Mouse (Mus musculus) MEL (cell line): Measurements from ENCODE around the gene Ccdc126. TPM values are rescaled to one million over a fixed set of nuclear protein-coding genes. Genes with fewer than 3 reads are reported as not detected.

Experiments used
- DNase-seq: peaks from one replicate; pipeline ENCODE4 v3.0.0; 2011; ENCODE audit warnings: low read depth, low spot score
- H3K27ac ChIP-seq: 2 replicates; pipeline ENCODE4 v1.5.1; 2012; ENCODE audit warnings: low read depth, mild to moderate bottlenecking, control low read depth, low read length, moderate library complexity; ENCODE audit not compliant: control insufficient read depth
- H3K27me3 ChIP-seq, 2 experiments: fragments of 150-350 bp in 1 of 2; sonication (generic) in 1 of 2; 2 replicates each; pipeline ENCODE4 v1.6.1; 2012; ENCODE audit warnings: low read length in 2 of 2, mild to moderate bottlenecking in 2 of 2, improper control_type of control experiment in 1 of 2, moderate library complexity in 1 of 2; ENCODE audit not compliant: insufficient read depth in 2 of 2, control insufficient read depth in 1 of 2
- H3K36me3 ChIP-seq, 2 experiments: 2 replicates each; pipeline ENCODE4 v1.6.1; 2012 to 2014; ENCODE audit warnings: low read length in 2 of 2, improper control_type of control experiment in 1 of 2, inconsistent platforms in 1 of 2, mild to moderate bottlenecking in 1 of 2; ENCODE audit not compliant: insufficient read depth in 2 of 2, control insufficient read depth in 1 of 2
- H3K4me1 ChIP-seq, 2 experiments: fragments of 150-350 bp in 1 of 2; sonication (generic) in 1 of 2; 2 replicates each; pipeline ENCODE4 v1.6.1; 2012; ENCODE audit warnings: low read length in 2 of 2, improper control_type of control experiment in 1 of 2, mild to moderate bottlenecking in 1 of 2; ENCODE audit not compliant: insufficient read depth in 2 of 2, control insufficient read depth in 1 of 2
- H3K4me3 ChIP-seq, 2 experiments: fragments of 150-350 bp in 1 of 2; sonication (generic) in 1 of 2; 2 replicates each; pipeline ENCODE4 v1.5.1; 2012; ENCODE audit warnings: low read depth in 2 of 2, low read length in 2 of 2, mild to moderate bottlenecking in 2 of 2, moderate library complexity in 2 of 2, control low read depth in 1 of 2, improper control_type of control experiment in 1 of 2; ENCODE audit not compliant: control insufficient read depth in 1 of 2, insufficient read depth in 1 of 2
- H3K79me2 ChIP-seq: 2 replicates; pipeline ENCODE4 v1.6.1; 2012; ENCODE audit warnings: mild to moderate bottlenecking, low read length, moderate library complexity; ENCODE audit not compliant: control insufficient read depth, poor library complexity, insufficient read depth
- H3K9ac ChIP-seq: 2 replicates; pipeline ENCODE4 v1.6.1; 2012; ENCODE audit warnings: low read depth, mild to moderate bottlenecking, control low read depth, low read length, moderate library complexity; ENCODE audit not compliant: control insufficient read depth, poor library complexity, severe bottlenecking
- H3K9me3 ChIP-seq: fragments of 150-350 bp; sonication (generic); replicated peaks from 2 replicates; pipeline ENCODE4 v1.6.1; 2012; ENCODE audit warnings: mild to moderate bottlenecking, low read length, improper control_type of control experiment, moderate library complexity; ENCODE audit not compliant: insufficient read depth
- BHLHE40 ChIP-seq: IDR thresholded peaks from 2 replicates; pipeline ENCODE4 v1.6.1; 2012; ENCODE audit warnings: low read depth, mild to moderate bottlenecking, inconsistent platforms, low read length, improper control_type of control experiment, borderline replicate concordance
- CHD2 ChIP-seq: IDR thresholded peaks from 2 replicates; pipeline ENCODE4 v1.6.1; 2011; ENCODE audit warnings: low read length, improper control_type of control experiment
- CTCF ChIP-seq, 3 experiments: IDR thresholded peaks in 2 of 3; conservative IDR thresholded peaks in 1 of 3; 2 replicates each; pipeline ENCODE4 v1.5.1; 2011 to 2012; ENCODE audit warnings: low read length in 3 of 3, low read depth in 2 of 3, mild to moderate bottlenecking in 2 of 3, improper control_type of control experiment in 1 of 3, inconsistent platforms in 1 of 3, mixed read lengths in 1 of 3, moderate library complexity in 1 of 3; ENCODE audit not compliant: control insufficient read depth in 1 of 3, insufficient read depth in 1 of 3, poor library complexity in 1 of 3, severe bottlenecking in 1 of 3
- E2F4 ChIP-seq: IDR thresholded peaks from 2 replicates; pipeline ENCODE4 v1.6.1; 2011; ENCODE audit warnings: low read depth, low read length, improper control_type of control experiment, borderline replicate concordance
- EP300 ChIP-seq, 2 experiments: IDR thresholded peaks; 2 replicates each; pipeline ENCODE4 v1.6.1; 2011; ENCODE audit warnings: improper control_type of control experiment in 2 of 2, low read length in 2 of 2, low read depth in 1 of 2, mild to moderate bottlenecking in 1 of 2
- HCFC1 ChIP-seq: IDR thresholded peaks from 2 replicates; pipeline ENCODE4 v1.6.1; 2012; ENCODE audit warnings: low read depth, mild to moderate bottlenecking, inconsistent platforms, low read length, improper control_type of control experiment, moderate library complexity
- JUND ChIP-seq: IDR thresholded peaks from 2 replicates; pipeline ENCODE4 v1.6.1; 2011; ENCODE audit warnings: low read depth, mild to moderate bottlenecking, improper control_type of control experiment, low read length
- KAT2A ChIP-seq: conservative IDR thresholded peaks from 2 replicates; pipeline ENCODE4 v1.6.1; 2012; ENCODE audit warnings: low read depth, low read length, improper control_type of control experiment, inconsistent platforms
- MAFK ChIP-seq: IDR thresholded peaks from 2 replicates; pipeline ENCODE4 v1.6.1; 2011; ENCODE audit warnings: low read depth, mild to moderate bottlenecking, low read length, improper control_type of control experiment, borderline replicate concordance
- MAX ChIP-seq: IDR thresholded peaks from 2 replicates; pipeline ENCODE4 v1.6.1; 2011; ENCODE audit warnings: low read length, improper control_type of control experiment
- MAZ ChIP-seq: IDR thresholded peaks from 2 replicates; pipeline ENCODE4 v1.6.1; 2012; ENCODE audit warnings: low read depth, mild to moderate bottlenecking, inconsistent platforms, low read length, improper control_type of control experiment
- MXI1 ChIP-seq: IDR thresholded peaks from 2 replicates; pipeline ENCODE4 v1.6.1; 2011; ENCODE audit warnings: mild to moderate bottlenecking, low read depth, low read length, improper control_type of control experiment
- MYB ChIP-seq: IDR thresholded peaks from 2 replicates; pipeline ENCODE4 v1.6.1; 2011; ENCODE audit warnings: mild to moderate bottlenecking, low read depth, low read length, improper control_type of control experiment
- MYC ChIP-seq: IDR thresholded peaks from 2 replicates; pipeline ENCODE4 v1.6.1; 2011; ENCODE audit warnings: low read depth, mild to moderate bottlenecking, low read length, improper control_type of control experiment, moderate library complexity
- NRF1 ChIP-seq: IDR thresholded peaks from 2 replicates; pipeline ENCODE4 v1.6.1; 2014; ENCODE audit warnings: low read depth, mild to moderate bottlenecking, inconsistent platforms, low read length, improper control_type of control experiment, moderate library complexity; ENCODE audit not compliant: poor library complexity, insufficient read depth, severe bottlenecking
- POLR2AphosphoS2 ChIP-seq: IDR thresholded peaks from 2 replicates; pipeline ENCODE4 v1.6.1; 2011; ENCODE audit warnings: low read length, improper control_type of control experiment
- SIN3A ChIP-seq: IDR thresholded peaks from 2 replicates; pipeline ENCODE4 v1.6.1; 2012; ENCODE audit warnings: low read length, improper control_type of control experiment, inconsistent platforms
- TAL1 ChIP-seq: IDR thresholded peaks from 2 replicates; pipeline ENCODE4 v1.6.1; 2012; ENCODE audit warnings: mild to moderate bottlenecking, inconsistent platforms, low read length, moderate library complexity, mixed read lengths
- TCF12 ChIP-seq: IDR thresholded peaks from 2 replicates; pipeline ENCODE4 v1.6.1; 2014; ENCODE audit warnings: low read depth, mild to moderate bottlenecking, inconsistent platforms, low read length, improper control_type of control experiment, moderate library complexity
- UBTF ChIP-seq: IDR thresholded peaks from 2 replicates; pipeline ENCODE4 v1.6.1; 2012; ENCODE audit warnings: low read depth, mild to moderate bottlenecking, inconsistent platforms, low read length, improper control_type of control experiment, moderate library complexity, borderline replicate concordance; ENCODE audit not compliant: insufficient read depth
- USF1 ChIP-seq: IDR thresholded peaks from 2 replicates; pipeline ENCODE4 v1.6.1; 2014; ENCODE audit warnings: low read depth, mild to moderate bottlenecking, inconsistent platforms, low read length, improper control_type of control experiment, moderate library complexity
- USF2 ChIP-seq, 2 experiments: IDR thresholded peaks; 2 replicates each; pipeline ENCODE4 v1.6.1; 2011 to 2012; ENCODE audit warnings: improper control_type of control experiment in 2 of 2, low read length in 2 of 2, borderline replicate concordance in 1 of 2, inconsistent platforms in 1 of 2, low read depth in 1 of 2, mild to moderate bottlenecking in 1 of 2; ENCODE audit not compliant: insufficient read depth in 1 of 2
- ZKSCAN1 ChIP-seq: IDR thresholded peaks from 2 replicates; pipeline ENCODE4 v1.6.1; 2012; ENCODE audit warnings: low read depth, mild to moderate bottlenecking, inconsistent platforms, low read length, improper control_type of control experiment, moderate library complexity
- ZMIZ1 ChIP-seq: IDR thresholded peaks from 2 replicates; pipeline ENCODE4 v1.6.1; 2012; ENCODE audit warnings: low read depth, mild to moderate bottlenecking, inconsistent platforms, low read length, improper control_type of control experiment, moderate library complexity
- ZNF384 ChIP-seq: IDR thresholded peaks from 2 replicates; pipeline ENCODE4 v1.6.1; 2012; ENCODE audit warnings: low read depth, mild to moderate bottlenecking, inconsistent platforms, low read length, improper control_type of control experiment
- polyA plus RNA-seq, 2 experiments: library from polyadenylated mRNA; stranded (reverse) in 1 of 2; unstranded in 1 of 2; fragments of >175 nt in 1 of 2; fragments of >200 nt in 1 of 2; gene quantifications; 2 replicates each; pipeline versions ENCODE4 v1.2.1 to v1.2.4; 2012; ENCODE audit warnings: low replicate concordance in 2 of 2, low read depth in 1 of 2; ENCODE audit not compliant: insufficient read length in 2 of 2, insufficient read depth in 1 of 2, missing spikeins in 1 of 2
- total RNA-seq: library from RNA; depleted of rRNA; stranded (reverse); fragments of 300-350 nt; gene quantifications from 2 replicates; pipeline ENCODE4 v1.2.3, GENCODE M21; 2012

Gene Ccdc126
- total and polyA plus RNA-seq, 3 experiments: 3.8 to 3.9 TPM; not detected in 1

DNA sequence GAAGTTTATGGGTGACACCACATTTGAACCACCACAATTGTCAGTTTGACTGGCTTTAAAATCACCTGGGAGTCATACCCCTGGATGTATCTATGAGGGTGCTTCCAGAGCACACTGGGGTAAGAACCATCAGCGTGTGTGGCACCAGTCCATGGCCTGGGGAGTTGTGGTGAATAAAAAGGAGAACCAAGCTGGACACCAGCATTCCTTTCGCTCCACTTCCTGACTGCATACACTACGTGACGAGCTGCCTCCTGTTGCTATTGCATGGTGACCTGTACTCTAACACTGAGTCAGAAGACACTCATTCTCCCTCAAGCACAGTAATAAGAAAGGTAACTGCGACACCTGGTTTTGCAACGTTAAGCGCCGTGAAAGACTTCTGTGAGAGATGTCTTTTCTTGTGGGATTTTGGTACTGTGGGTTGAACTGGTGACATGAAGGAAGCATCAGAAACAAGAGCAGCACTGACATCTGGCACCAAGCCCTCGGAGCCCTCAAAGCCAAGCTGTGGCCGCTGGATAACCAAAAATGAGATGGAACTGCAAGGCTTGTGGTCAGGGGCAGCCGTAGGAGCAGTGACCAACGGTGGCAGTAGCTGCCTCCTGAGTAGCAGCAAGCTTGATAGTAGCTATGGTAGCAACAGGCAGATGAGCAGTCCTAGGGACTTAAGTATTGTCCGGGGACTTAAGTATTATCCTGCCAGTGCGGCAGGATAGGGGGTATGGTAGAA lies 24.8 kb downstream of the Ccdc126 start:
- no peak for DNase-seq
- TF ChIP-seq POLR2AphosphoS2: no peak
- TF ChIP-seq CTCF (IDR thresholded peaks at IDR 0.05 in 2 of 3, conservative IDR thresholded peaks at IDR 0.05 in 1 of 3; ENCODE audit: control insufficient read depth in 1 of 3, insufficient read depth in 1 of 3, low read depth in 2 of 3, low read length in 3 of 3, poor library complexity in 1 of 3, severe bottlenecking in 1 of 3): no peak
- no peak for TF ChIP-seq UBTF
- no peak for TF ChIP-seq ZMIZ1
- TF ChIP-seq USF2 (IDR thresholded peaks at IDR 0.05; ENCODE audit: borderline replicate concordance in 1 of 2, insufficient read depth in 1 of 2, low read depth in 1 of 2, low read length in 2 of 2): no peak
- TF ChIP-seq MAX: no peak
- no peak for TF ChIP-seq KAT2A
- no peak for TF ChIP-seq TCF12
- no peak for TF ChIP-seq MAFK
- no peak for TF ChIP-seq NRF1
- no peak for TF ChIP-seq ZNF384
- no peak for TF ChIP-seq JUND
- no peak for TF ChIP-seq MAZ
- TF ChIP-seq TAL1: no peak
- no peak for TF ChIP-seq MXI1
- H3K9me3 ChIP-seq: no peaks in the 10 kb centered on the region
- H3K27me3 ChIP-seq: no peaks in the 10 kb centered on the region
- H3K4me1 ChIP-seq: no peaks in the 10 kb centered on the region
- no peak overlapping the region for H3K27ac ChIP-seq
- no peaks in the 10 kb centered on the region for H3K36me3 ChIP-seq
- no peak overlapping the region for H3K9ac ChIP-seq
- no peak overlapping the region for H3K4me3 ChIP-seq
- no peaks in the 10 kb centered on the region for H3K79me2 ChIP-seq

DNA sequence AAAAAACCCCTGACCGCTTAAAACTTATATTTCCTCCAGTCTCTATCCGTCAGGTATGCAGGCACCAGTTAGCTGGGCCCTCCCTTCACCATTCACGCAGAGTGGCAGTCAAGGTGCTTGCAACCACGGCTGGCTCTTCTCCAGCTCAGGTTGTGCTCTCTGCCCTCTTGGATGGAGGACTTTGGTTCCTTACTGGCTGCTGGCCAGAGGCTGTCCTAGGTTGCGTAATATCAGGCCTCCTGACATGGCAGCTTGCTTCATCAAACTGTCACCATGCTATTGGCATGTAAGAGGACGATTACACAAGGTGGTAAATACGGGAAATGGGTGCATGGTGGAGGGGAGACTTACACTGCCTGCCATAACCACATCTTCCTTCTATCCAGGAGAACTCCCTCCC lies 30.8 kb downstream of the Ccdc126 start:
- H3K4me1 ChIP-seq: no peaks in the 10 kb centered on the region
- H3K79me2 ChIP-seq: no peaks in the 10 kb centered on the region

More for the DNA sequence above, 30.8 kb downstream of the Ccdc126 start:
- H3K9me3 ChIP-seq: no peaks in the 10 kb centered on the region
- H3K9ac ChIP-seq: no peak overlapping the region
- no peak overlapping the region for H3K27ac ChIP-seq
- no peak for DNase-seq
- H3K4me3 ChIP-seq: no peak overlapping the region
- TF ChIP-seq ZKSCAN1: no peak
- TF ChIP-seq CTCF (IDR thresholded peaks at IDR 0.05 in 2 of 3, conservative IDR thresholded peaks at IDR 0.05 in 1 of 3; ENCODE audit: control insufficient read depth in 1 of 3, insufficient read depth in 1 of 3, low read depth in 2 of 3, low read length in 3 of 3, poor library complexity in 1 of 3, severe bottlenecking in 1 of 3): no peak
- no peak for TF ChIP-seq SIN3A
- TF ChIP-seq MYC: no peak
- TF ChIP-seq CHD2: no peak
- no peak for TF ChIP-seq TAL1
- TF ChIP-seq HCFC1: no peak
- TF ChIP-seq E2F4: no peak
- no peak for TF ChIP-seq BHLHE40
- TF ChIP-seq POLR2AphosphoS2: no peak
- no peak for TF ChIP-seq USF1
- no peak for TF ChIP-seq USF2 (IDR thresholded peaks at IDR 0.05; ENCODE audit: borderline replicate concordance in 1 of 2, insufficient read depth in 1 of 2, low read depth in 1 of 2, low read length in 2 of 2)
- TF ChIP-seq MYB: no peak
- no peak for TF ChIP-seq MXI1
- TF ChIP-seq EP300 (IDR thresholded peaks at IDR 0.05; ENCODE audit: low read depth in 1 of 2, low read length in 2 of 2): no peak
- no peaks in the 10 kb centered on the region for H3K27me3 ChIP-seq
- no peaks in the 10 kb centered on the region for H3K36me3 ChIP-seq
